Mouse (Mus musculus): ENCODE results near the gene Myo18a. TPM values are rescaled to one million over a fixed set of nuclear protein-coding genes. Genes with fewer than 3 reads are reported as not detected.

Gene Myo18a
- polyA plus RNA-seq, 1 experiment from 2014 or later, result 29.9 TPM

GRCm38 (mm10) chr11:77847599-77848128, 84.6 kb downstream of the Myo18a start:
- Histone ChIP-seq H3K4me2 (no peak overlapping the region), H3K9ac (no peak overlapping the region), H3K9me3 (no peaks in the 10 kb centered on the region), H3K4me3 (replicated peaks) (no peak overlapping the region), H3K4me1 (0 out of 2 replicates have a peak, but pooled peaks cover 3% of the 10 kb centered on the region), H3K27ac (no peak overlapping the region), H3K27me3 (replicated peaks) (no peaks in the 10 kb centered on the region), H3K36me3 (peaks cover 42% of the 10 kb centered on the region)
- ATAC-seq (ENCODE audit: insufficient read depth, low FRiP score, low read depth), result 0 out of 2 replicates have a peak, but pooled peaks have one; percentile 29
- WGBS, result 38% methylated on average over 9 of the region's 9 CpGs

- H3K27ac ChIP-seq, result no peak overlapping the region
- no peak overlapping the region for H3K9ac ChIP-seq
- 0 out of 2 replicates have a peak, but pooled peaks cover 3% of the 10 kb centered on the region for H3K4me1 ChIP-seq
- WGBS, result 30% methylated on average over 5 of the region's 5 CpGs
- no peaks in the 10 kb centered on the region for H3K27me3 ChIP-seq (replicated peaks)
- no peaks in the 10 kb centered on the region for H3K9me3 ChIP-seq
- H3K36me3 ChIP-seq, result peaks cover 40% of the 10 kb centered on the region
- H3K4me3 ChIP-seq (replicated peaks), result no peak overlapping the region
- peak; percentile 5; the same call in 1 of the 2 replicates for ATAC-seq (ENCODE audit: insufficient read depth, low FRiP score, low read depth)
- H3K4me2 ChIP-seq, result no peak overlapping the region
Measured at GRCm38 (mm10) chr11:77848131-77848530, 85.1 kb downstream of the Myo18a start.

- 74% methylated on average over 7 of the region's 7 CpGs for WGBS
- H3K4me2 ChIP-seq, result no peak overlapping the region
- H3K36me3 ChIP-seq, result peaks cover 36% of the 10 kb centered on the region
- H3K4me1 ChIP-seq, result 0 out of 2 replicates have a peak, but pooled peaks cover 3% of the 10 kb centered on the region
- no peak overlapping the region for H3K27ac ChIP-seq
- no peak overlapping the region for H3K4me3 ChIP-seq (replicated peaks)
- no peaks in the 10 kb centered on the region for H3K9me3 ChIP-seq
- ATAC-seq (ENCODE audit: insufficient read depth, low FRiP score, low read depth), result no peak
- no peaks in the 10 kb centered on the region for H3K27me3 ChIP-seq (replicated peaks)
- H3K9ac ChIP-seq, result no peak overlapping the region
Measured at GRCm38 (mm10) chr11:77849151-77849550, 86.1 kb downstream of the Myo18a start.

GRCm38 (mm10) chr11:77850401-77851244, 87.6 kb downstream of the Myo18a start:
- H3K9me3 ChIP-seq, result no peaks in the 10 kb centered on the region
- no peak overlapping the region for H3K9ac ChIP-seq
- H3K27ac ChIP-seq, result no peak overlapping the region
- no peak overlapping the region for H3K4me2 ChIP-seq
- no peak overlapping the region for H3K4me3 ChIP-seq (replicated peaks)
- ATAC-seq (ENCODE audit: insufficient read depth, low FRiP score, low read depth), result no peak
- 48% methylated on average over 24 of the region's 24 CpGs for WGBS
- H3K27me3 ChIP-seq (replicated peaks), result no peaks in the 10 kb centered on the region
- 0 out of 2 replicates have a peak, but pooled peaks cover 3% of the 10 kb centered on the region for H3K4me1 ChIP-seq
- H3K36me3 ChIP-seq, result peaks cover 27% of the 10 kb centered on the region

GRCm38 (mm10) chr11:77851483-77852010, 88.5 kb downstream of the Myo18a start:
- Histone ChIP-seq H3K4me1 (0 out of 2 replicates have a peak, but pooled peaks cover 3% of the 10 kb centered on the region), H3K4me2 (no peak overlapping the region), H3K36me3 (peaks cover 19% of the 10 kb centered on the region), H3K27me3 (replicated peaks) (no peaks in the 10 kb centered on the region), H3K4me3 (replicated peaks) (no peak overlapping the region), H3K27ac (no peak overlapping the region), H3K9ac (no peak overlapping the region), H3K9me3 (no peaks in the 10 kb centered on the region)
- WGBS, result 69% methylated on average over 6 of the region's 6 CpGs
- ATAC-seq (ENCODE audit: insufficient read depth, low FRiP score, low read depth), result no peak

GRCm38 (mm10) chr11:77852195-77852594, 89.1 kb downstream of the Myo18a start:
- H3K4me2 ChIP-seq, result no peak overlapping the region
- H3K4me1 ChIP-seq, result 0 out of 2 replicates have a peak, but pooled peaks cover 3% of the 10 kb centered on the region
- no peaks in the 10 kb centered on the region for H3K27me3 ChIP-seq (replicated peaks)
- no peak for ATAC-seq (ENCODE audit: insufficient read depth, low FRiP score, low read depth)
- no peak overlapping the region for H3K9ac ChIP-seq
- H3K9me3 ChIP-seq, result no peaks in the 10 kb centered on the region
- no peak overlapping the region for H3K27ac ChIP-seq
- H3K36me3 ChIP-seq, result peaks cover 18% of the 10 kb centered on the region
- WGBS, result 62% methylated on average over 3 of the region's 3 CpGs
- no peak overlapping the region for H3K4me3 ChIP-seq (replicated peaks)

- Histone ChIP-seq H3K9ac (no peak overlapping the region), H3K27me3 (replicated peaks) (no peaks in the 10 kb centered on the region), H3K4me2 (no peak overlapping the region), H3K27ac (no peak overlapping the region), H3K4me1 (0 out of 2 replicates have a peak, but pooled peaks cover 3% of the 10 kb centered on the region), H3K4me3 (replicated peaks) (no peak overlapping the region), H3K9me3 (no peaks in the 10 kb centered on the region), H3K36me3 (peaks cover 17% of the 10 kb centered on the region)
- ATAC-seq (ENCODE audit: insufficient read depth, low FRiP score, low read depth), result no peak
- 89% methylated on average over 17 of the region's 17 CpGs for WGBS
Measured at GRCm38 (mm10) chr11:77852941-77853668, 90.1 kb downstream of the Myo18a start.

- ATAC-seq (ENCODE audit: insufficient read depth, low FRiP score, low read depth), result no peak
- WGBS, result 64% methylated on average over 3 of the region's 3 CpGs
- H3K9me3 ChIP-seq, result no peaks in the 10 kb centered on the region
Measured at GRCm38 (mm10) chr11:77854641-77855040, 91.6 kb downstream of the Myo18a start.

GRCm38 (mm10) chr11:77855396-77855795, 92.3 kb downstream of the Myo18a start:
- Histone ChIP-seq H3K9me3 (no peaks in the 10 kb centered on the region), H3K27ac (no peak overlapping the region), H3K4me1 (0 out of 2 replicates have a peak, but pooled peaks cover 2% of the 10 kb centered on the region), H3K36me3 (peaks cover 19% of the 10 kb centered on the region), H3K4me2 (no peak overlapping the region), H3K9ac (no peak overlapping the region), H3K27me3 (replicated peaks) (no peaks in the 10 kb centered on the region), H3K4me3 (replicated peaks) (no peak overlapping the region)
- ATAC-seq (ENCODE audit: insufficient read depth, low FRiP score, low read depth), result no peak
- 39% methylated on average over 15 of the region's 15 CpGs for WGBS

More at GRCm38 (mm10) chr11:77854641-77855040, 91.6 kb downstream of the Myo18a start:
- Histone ChIP-seq H3K27ac (no peak overlapping the region), H3K4me3 (replicated peaks) (no peak overlapping the region), H3K9ac (no peak overlapping the region), H3K27me3 (replicated peaks) (no peaks in the 10 kb centered on the region), H3K36me3 (peaks cover 19% of the 10 kb centered on the region), H3K4me1 (0 out of 2 replicates have a peak, but pooled peaks cover 3% of the 10 kb centered on the region), H3K4me2 (no peak overlapping the region)

GRCm38 (mm10) chr11:77857089-77857488, 94.0 kb downstream of the Myo18a start:
- Histone ChIP-seq H3K36me3 (peaks cover 11% of the 10 kb centered on the region), H3K27me3 (replicated peaks) (no peaks in the 10 kb centered on the region), H3K4me2 (no peak overlapping the region), H3K9me3 (no peaks in the 10 kb centered on the region), H3K27ac (no peak overlapping the region), H3K4me3 (replicated peaks) (no peak overlapping the region), H3K9ac (no peak overlapping the region), H3K4me1 (no peaks in the 10 kb centered on the region)
- WGBS, result 86% methylated on average over 6 of the region's 6 CpGs
- ATAC-seq (ENCODE audit: insufficient read depth, low FRiP score, low read depth), result no peak

- H3K27ac ChIP-seq, result no peak overlapping the region
- no peak overlapping the region for H3K4me3 ChIP-seq (replicated peaks)
- 63% methylated on average over 9 of the region's 9 CpGs for WGBS
- no peaks in the 10 kb centered on the region for H3K9me3 ChIP-seq
- no peaks in the 10 kb centered on the region for H3K4me1 ChIP-seq
- H3K36me3 ChIP-seq, result peaks cover 4% of the 10 kb centered on the region; the same call in 1 of the 2 replicates
- no peaks in the 10 kb centered on the region for H3K27me3 ChIP-seq (replicated peaks)
- no peak overlapping the region for H3K9ac ChIP-seq
- ATAC-seq (ENCODE audit: insufficient read depth, low FRiP score, low read depth), result no peak
- no peak overlapping the region for H3K4me2 ChIP-seq
Measured at GRCm38 (mm10) chr11:77858589-77858988, 95.5 kb downstream of the Myo18a start.
